Mouse (Mus musculus): ENCODE results near the gene Slc13a3. TPM values are rescaled to one million over a fixed set of nuclear protein-coding genes. Genes with fewer than 3 reads are reported as not detected.

The Slc13a3 gene
- polyA plus RNA-seq, 1 experiment from 2014 or later = 0.87 TPM

- 49% methylated on average over 15 of the region's 15 CpGs for WGBS
Measured at GRCm38 (mm10) chr2:165467824-165468452, 5.1 kb downstream of the Slc13a3 start.

GRCm38 (mm10) chr2:165459663-165460062, 13.4 kb downstream of the Slc13a3 start:
- no peak overlapping the region for H3K4me3 ChIP-seq (replicated peaks; ENCODE audit: low read length)
- H3K9me3 ChIP-seq (replicated peaks; ENCODE audit: control insufficient read depth, low read length) = no peaks in the 10 kb centered on the region
- H3K9ac ChIP-seq (ENCODE audit: low read length) = no peak overlapping the region
- H3K4me1 ChIP-seq (ENCODE audit: control insufficient read depth, insufficient read depth, low read length) = no peaks in the 10 kb centered on the region
- no peak overlapping the region for H3K27ac ChIP-seq (ENCODE audit: low read length)
- H3K27me3 ChIP-seq (ENCODE audit: control insufficient read depth, insufficient read depth, low read length) = no peaks in the 10 kb centered on the region
- WGBS = 19% methylated on average over 7 of the region's 7 CpGs
- H3K4me2 ChIP-seq (ENCODE audit: low read depth, low read length) = no peak overlapping the region
- no peak for ATAC-seq (ENCODE audit: insufficient read depth, low FRiP score)
- H3K36me3 ChIP-seq (ENCODE audit: control insufficient read depth, insufficient read depth, low read length) = no peaks in the 10 kb centered on the region

More at GRCm38 (mm10) chr2:165467824-165468452, 5.1 kb downstream of the Slc13a3 start:
- H3K27ac ChIP-seq (ENCODE audit: low read length) = no peak overlapping the region
- H3K36me3 ChIP-seq (ENCODE audit: control insufficient read depth, insufficient read depth, low read length) = no peaks in the 10 kb centered on the region
- H3K27me3 ChIP-seq (ENCODE audit: control insufficient read depth, insufficient read depth, low read length) = peaks cover 13% of the 10 kb centered on the region; the same call in 1 of the 2 replicates
- H3K4me3 ChIP-seq (replicated peaks; ENCODE audit: low read length) = no peak overlapping the region
- H3K9me3 ChIP-seq (replicated peaks; ENCODE audit: control insufficient read depth, low read length) = no peaks in the 10 kb centered on the region
- no peaks in the 10 kb centered on the region for H3K4me1 ChIP-seq (ENCODE audit: control insufficient read depth, insufficient read depth, low read length)
- no peak overlapping the region for H3K9ac ChIP-seq (ENCODE audit: low read length)
- ATAC-seq (ENCODE audit: insufficient read depth, low FRiP score) = no peak
- H3K4me2 ChIP-seq (ENCODE audit: low read depth, low read length) = no peak overlapping the region

GRCm38 (mm10) chr2:165458189-165458588, 14.8 kb downstream of the Slc13a3 start:
- H3K9ac ChIP-seq (ENCODE audit: low read length) = no peak overlapping the region
- WGBS = 49% methylated on average over 5 of the region's 5 CpGs
- no peaks in the 10 kb centered on the region for H3K36me3 ChIP-seq (ENCODE audit: control insufficient read depth, insufficient read depth, low read length)
- H3K27me3 ChIP-seq (ENCODE audit: control insufficient read depth, insufficient read depth, low read length) = no peaks in the 10 kb centered on the region
- no peak overlapping the region for H3K4me3 ChIP-seq (replicated peaks; ENCODE audit: low read length)
- no peaks in the 10 kb centered on the region for H3K9me3 ChIP-seq (replicated peaks; ENCODE audit: control insufficient read depth, low read length)
- no peak for ATAC-seq (ENCODE audit: insufficient read depth, low FRiP score)
- no peak overlapping the region for H3K27ac ChIP-seq (ENCODE audit: low read length)
- no peak overlapping the region for H3K4me2 ChIP-seq (ENCODE audit: low read depth, low read length)
- no peaks in the 10 kb centered on the region for H3K4me1 ChIP-seq (ENCODE audit: control insufficient read depth, insufficient read depth, low read length)

- Histone ChIP-seq H3K36me3 (ENCODE audit: control insufficient read depth, insufficient read depth, low read length) (no peaks in the 10 kb centered on the region), H3K4me2 (ENCODE audit: low read depth, low read length) (no peak overlapping the region), H3K9ac (ENCODE audit: low read length) (no peak overlapping the region), H3K4me3 (replicated peaks; ENCODE audit: low read length) (no peak overlapping the region), H3K27ac (ENCODE audit: low read length) (no peak overlapping the region), H3K4me1 (ENCODE audit: control insufficient read depth, insufficient read depth, low read length) (no peaks in the 10 kb centered on the region), H3K9me3 (replicated peaks; ENCODE audit: control insufficient read depth, low read length) (no peaks in the 10 kb centered on the region), H3K27me3 (ENCODE audit: control insufficient read depth, insufficient read depth, low read length) (no peaks in the 10 kb centered on the region)
- WGBS = 60% methylated on average over 2 of the region's 2 CpGs
- no peak for ATAC-seq (ENCODE audit: insufficient read depth, low FRiP score)
Measured at GRCm38 (mm10) chr2:165456710-165457109, 16.3 kb downstream of the Slc13a3 start.

GRCm38 (mm10) chr2:165452730-165453693, 20.0 kb downstream of the Slc13a3 start:
- no peak for ATAC-seq (ENCODE audit: insufficient read depth, low FRiP score)
- no peak overlapping the region for H3K27ac ChIP-seq (ENCODE audit: low read length)
- no peak overlapping the region for H3K4me3 ChIP-seq (replicated peaks; ENCODE audit: low read length)
- no peaks in the 10 kb centered on the region for H3K4me1 ChIP-seq (ENCODE audit: control insufficient read depth, insufficient read depth, low read length)
- 71% methylated on average over 12 of the region's 12 CpGs for WGBS
- H3K9ac ChIP-seq (ENCODE audit: low read length) = no peak overlapping the region
- H3K4me2 ChIP-seq (ENCODE audit: low read depth, low read length) = no peak overlapping the region
- H3K9me3 ChIP-seq (replicated peaks; ENCODE audit: control insufficient read depth, low read length) = no peaks in the 10 kb centered on the region
- no peaks in the 10 kb centered on the region for H3K27me3 ChIP-seq (ENCODE audit: control insufficient read depth, insufficient read depth, low read length)
- H3K36me3 ChIP-seq (ENCODE audit: control insufficient read depth, insufficient read depth, low read length) = no peaks in the 10 kb centered on the region

- Histone ChIP-seq H3K27me3 (ENCODE audit: control insufficient read depth, insufficient read depth, low read length) (no peaks in the 10 kb centered on the region), H3K9ac (ENCODE audit: low read length) (no peak overlapping the region), H3K36me3 (ENCODE audit: control insufficient read depth, insufficient read depth, low read length) (no peaks in the 10 kb centered on the region), H3K9me3 (replicated peaks; ENCODE audit: control insufficient read depth, low read length) (no peaks in the 10 kb centered on the region), H3K4me1 (ENCODE audit: control insufficient read depth, insufficient read depth, low read length) (no peaks in the 10 kb centered on the region), H3K4me3 (replicated peaks; ENCODE audit: low read length) (no peak overlapping the region), H3K4me2 (ENCODE audit: low read depth, low read length) (no peak overlapping the region), H3K27ac (ENCODE audit: low read length) (no peak overlapping the region)
- no peak for ATAC-seq (ENCODE audit: insufficient read depth, low FRiP score)
- 72% methylated on average over 9 of the region's 9 CpGs for WGBS
Measured at GRCm38 (mm10) chr2:165448475-165448874, 24.6 kb downstream of the Slc13a3 start.

- ATAC-seq (ENCODE audit: insufficient read depth, low FRiP score) = no peak
- WGBS = 79% methylated on average over 3 of the region's 3 CpGs
- Histone ChIP-seq H3K27ac (ENCODE audit: low read length) (no peak overlapping the region), H3K9me3 (replicated peaks; ENCODE audit: control insufficient read depth, low read length) (no peaks in the 10 kb centered on the region), H3K36me3 (ENCODE audit: control insufficient read depth, insufficient read depth, low read length) (no peaks in the 10 kb centered on the region), H3K4me2 (ENCODE audit: low read depth, low read length) (no peak overlapping the region), H3K27me3 (ENCODE audit: control insufficient read depth, insufficient read depth, low read length) (no peaks in the 10 kb centered on the region), H3K4me3 (replicated peaks; ENCODE audit: low read length) (no peak overlapping the region), H3K9ac (ENCODE audit: low read length) (no peak overlapping the region), H3K4me1 (ENCODE audit: control insufficient read depth, insufficient read depth, low read length) (no peaks in the 10 kb centered on the region)
Measured at GRCm38 (mm10) chr2:165444861-165445260, 28.2 kb downstream of the Slc13a3 start.

- ATAC-seq (ENCODE audit: insufficient read depth, low FRiP score) = no peak
- Histone ChIP-seq H3K9ac (ENCODE audit: low read length) (no peak overlapping the region), H3K4me2 (ENCODE audit: low read depth, low read length) (no peak overlapping the region), H3K9me3 (replicated peaks; ENCODE audit: control insufficient read depth, low read length) (no peaks in the 10 kb centered on the region), H3K36me3 (ENCODE audit: control insufficient read depth, insufficient read depth, low read length) (no peaks in the 10 kb centered on the region), H3K27me3 (ENCODE audit: control insufficient read depth, insufficient read depth, low read length) (no peaks in the 10 kb centered on the region), H3K27ac (ENCODE audit: low read length) (no peak overlapping the region), H3K4me3 (replicated peaks; ENCODE audit: low read length) (no peak overlapping the region), H3K4me1 (ENCODE audit: control insufficient read depth, insufficient read depth, low read length) (no peaks in the 10 kb centered on the region)
- WGBS = 75% methylated on average over 10 of the region's 10 CpGs
Measured at GRCm38 (mm10) chr2:165442981-165443380, 30.0 kb downstream of the Slc13a3 start.

- no peak overlapping the region for H3K4me2 ChIP-seq (ENCODE audit: low read depth, low read length)
- no peaks in the 10 kb centered on the region for H3K27me3 ChIP-seq (ENCODE audit: control insufficient read depth, insufficient read depth, low read length)
- no peak overlapping the region for H3K27ac ChIP-seq (ENCODE audit: low read length)
- 47% methylated on average over 4 of the region's 4 CpGs for WGBS
- H3K9ac ChIP-seq (ENCODE audit: low read length) = no peak overlapping the region
- no peak overlapping the region for H3K4me3 ChIP-seq (replicated peaks; ENCODE audit: low read length)
- no peaks in the 10 kb centered on the region for H3K36me3 ChIP-seq (ENCODE audit: control insufficient read depth, insufficient read depth, low read length)
- no peak for ATAC-seq (ENCODE audit: insufficient read depth, low FRiP score)
- H3K9me3 ChIP-seq (replicated peaks; ENCODE audit: control insufficient read depth, low read length) = no peaks in the 10 kb centered on the region
- no peaks in the 10 kb centered on the region for H3K4me1 ChIP-seq (ENCODE audit: control insufficient read depth, insufficient read depth, low read length)
Measured at GRCm38 (mm10) chr2:165441613-165442012, 31.4 kb downstream of the Slc13a3 start.

Data from stomach, embryonic 16.5 days (tissue).